Mouse (Mus musculus): Measurements from ENCODE around the gene Gm20721. TPM values are rescaled to one million over a fixed set of nuclear protein-coding genes. Genes with fewer than 3 reads are reported as not detected.

Gene Gm20721
- polyA plus RNA-seq, 1 experiment, result not detected

DNA sequence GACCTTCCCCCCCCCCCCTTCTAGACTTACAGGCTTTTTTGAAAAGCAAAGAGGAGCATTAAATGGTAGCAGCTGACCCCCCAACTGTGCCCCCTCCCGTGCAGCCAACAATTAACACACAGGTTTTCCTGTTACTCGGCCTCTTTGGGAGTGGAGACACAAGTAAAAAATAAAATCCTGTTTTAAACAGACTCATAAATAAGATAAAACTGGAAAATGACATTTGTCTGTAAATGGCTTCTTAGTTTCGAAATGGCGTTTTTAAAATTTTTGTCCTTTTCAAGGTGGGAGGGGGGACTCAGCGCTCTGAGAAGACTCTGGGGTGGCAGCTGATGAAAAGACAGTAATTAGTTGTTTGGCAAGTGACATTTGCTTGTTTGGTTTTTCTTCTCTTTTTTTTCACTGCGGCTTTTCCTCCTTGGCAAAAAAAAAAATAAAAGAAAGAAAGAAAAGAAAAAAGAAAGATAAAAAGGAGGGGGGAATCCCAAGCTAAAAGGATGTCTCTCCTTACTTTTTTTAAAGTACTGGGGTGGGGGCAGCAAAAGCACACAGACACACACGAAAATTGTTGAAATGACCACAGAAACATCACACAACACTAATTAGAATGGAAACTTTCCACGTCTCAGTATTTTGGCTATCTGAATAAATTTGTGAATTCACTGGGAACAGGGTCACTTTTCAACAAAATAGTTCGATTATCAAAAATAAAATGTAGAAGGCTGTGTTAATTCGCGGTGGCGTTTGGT, 15.1 kb downstream of the Gm20721 start:
- no peak for DNase-seq
- no peak for TF ChIP-seq POLR2A (IDR thresholded peaks at IDR 0.05; ENCODE audit: borderline replicate concordance, extremely low read depth, low read depth, low read length)
- TF ChIP-seq CTCF (IDR thresholded peaks at IDR 0.05; ENCODE audit: insufficient read depth, low read length), result no peak
- peak overlapping the region; percentile 72 for H3K4me3 ChIP-seq (replicated peaks; ENCODE audit: extremely low read depth, low read depth, low read length)
- peaks cover 22% of the 10 kb centered on the region for H3K4me1 ChIP-seq (ENCODE audit: control insufficient read depth, insufficient read depth, low read length)
- 10% methylated on average over 12 of the region's 12 CpGs for WGBS

DNA sequence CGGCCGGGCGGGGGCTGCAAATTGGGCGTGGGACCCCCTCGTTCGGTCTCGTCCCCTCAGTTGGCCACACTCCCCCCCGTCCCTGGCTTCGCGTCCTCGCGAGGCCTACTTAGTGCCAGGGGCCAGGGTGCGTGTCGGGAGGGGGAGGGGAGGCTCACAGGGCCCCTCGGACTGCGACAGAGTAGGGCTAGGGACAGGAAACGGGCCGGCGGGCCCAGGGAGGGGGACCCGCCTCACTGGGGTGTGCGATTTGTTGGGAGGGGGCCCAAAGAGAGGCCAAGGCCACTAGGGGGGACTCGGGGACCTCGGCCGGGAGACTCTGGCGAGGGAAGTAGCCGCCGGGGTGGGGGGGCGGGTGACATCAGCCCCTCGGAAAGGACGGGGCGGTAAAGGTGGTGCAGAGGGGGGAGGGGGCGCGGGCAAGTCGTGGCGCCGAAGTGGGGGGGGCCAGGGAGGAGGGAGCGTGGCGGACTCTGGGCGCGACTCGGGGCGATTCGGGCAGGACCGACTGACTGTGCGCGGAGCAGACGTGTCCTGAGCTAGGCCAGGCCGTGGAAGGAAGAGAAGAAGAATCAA, 15.8 kb downstream of the Gm20721 start:
- peak overlapping the region; percentile 72 for H3K4me3 ChIP-seq (replicated peaks; ENCODE audit: extremely low read depth, low read depth, low read length)
- peak; percentile 81 for DNase-seq
- peaks cover 19% of the 10 kb centered on the region for H3K4me1 ChIP-seq (ENCODE audit: control insufficient read depth, insufficient read depth, low read length)
- WGBS, result 1% methylated on average over 47 of the region's 48 CpGs
- TF ChIP-seq CTCF (IDR thresholded peaks at IDR 0.05; ENCODE audit: insufficient read depth, low read length) (no peak), POLR2A (IDR thresholded peaks at IDR 0.05; ENCODE audit: borderline replicate concordance, extremely low read depth, low read depth, low read length) (peak; percentile 18; the same call in 1 of the 2 replicates)

DNA sequence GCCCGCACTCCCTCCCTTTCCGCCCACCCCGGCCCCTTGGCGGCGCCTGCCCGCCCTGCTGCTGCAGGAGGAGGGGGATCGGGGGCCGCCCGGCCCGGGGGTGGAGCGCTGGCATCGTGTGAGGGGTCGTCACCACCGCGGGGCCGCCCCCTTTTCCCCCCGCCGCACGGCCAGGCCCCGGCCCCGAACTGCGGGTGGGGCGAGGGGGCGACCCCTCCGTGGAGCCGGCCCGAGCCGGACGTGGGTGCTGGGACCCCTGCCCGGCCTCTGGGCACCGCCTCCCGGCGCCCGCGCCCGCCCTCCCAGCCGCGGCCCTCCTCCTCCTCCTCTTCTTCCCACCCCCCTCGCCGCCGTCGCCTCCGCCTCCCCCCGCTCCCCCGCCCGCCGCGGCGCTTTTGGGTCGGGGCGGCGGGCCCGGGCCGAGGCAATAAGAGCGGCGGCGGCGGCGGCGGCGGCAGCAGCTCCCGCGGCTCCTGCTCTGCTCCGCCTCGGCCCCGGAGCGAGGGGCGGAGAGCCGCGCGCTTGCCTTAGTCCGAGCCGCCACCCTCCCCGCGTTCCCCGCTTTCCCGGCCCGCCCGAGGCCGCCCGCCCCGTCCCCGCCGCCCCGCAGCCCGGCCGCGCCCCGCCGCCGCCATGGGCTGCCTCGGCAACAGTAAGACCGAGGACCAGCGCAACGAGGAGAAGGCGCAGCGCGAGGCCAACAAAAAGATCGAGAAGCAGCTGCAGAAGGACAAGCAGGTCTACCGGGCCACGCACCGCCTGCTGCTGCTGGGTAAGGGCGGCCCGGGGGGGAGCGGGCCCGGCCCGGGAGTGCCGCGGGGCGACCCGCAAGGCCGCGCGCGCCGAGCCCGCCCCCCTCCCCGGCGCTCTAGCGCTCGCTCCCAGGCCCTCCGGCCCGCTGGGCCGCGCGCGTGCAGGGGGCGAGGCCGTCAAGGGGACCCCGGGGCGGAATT, 16.6 kb downstream of the Gm20721 start:
- DNase-seq, result peak; percentile 79
- Histone ChIP-seq H3K4me3 (replicated peaks; ENCODE audit: extremely low read depth, low read depth, low read length) (peak overlapping the region; percentile 72), H3K4me1 (ENCODE audit: control insufficient read depth, insufficient read depth, low read length) (peaks cover 16% of the 10 kb centered on the region)
- TF ChIP-seq POLR2A (IDR thresholded peaks at IDR 0.05; ENCODE audit: borderline replicate concordance, extremely low read depth, low read depth, low read length) (0 out of 2 replicates have a peak, but pooled peaks have one; percentile 24), CTCF (IDR thresholded peaks at IDR 0.05; ENCODE audit: insufficient read depth, low read length) (no peak)
- WGBS, result under 1% methylated on average over 103 of the region's 131 CpGs

DNA sequence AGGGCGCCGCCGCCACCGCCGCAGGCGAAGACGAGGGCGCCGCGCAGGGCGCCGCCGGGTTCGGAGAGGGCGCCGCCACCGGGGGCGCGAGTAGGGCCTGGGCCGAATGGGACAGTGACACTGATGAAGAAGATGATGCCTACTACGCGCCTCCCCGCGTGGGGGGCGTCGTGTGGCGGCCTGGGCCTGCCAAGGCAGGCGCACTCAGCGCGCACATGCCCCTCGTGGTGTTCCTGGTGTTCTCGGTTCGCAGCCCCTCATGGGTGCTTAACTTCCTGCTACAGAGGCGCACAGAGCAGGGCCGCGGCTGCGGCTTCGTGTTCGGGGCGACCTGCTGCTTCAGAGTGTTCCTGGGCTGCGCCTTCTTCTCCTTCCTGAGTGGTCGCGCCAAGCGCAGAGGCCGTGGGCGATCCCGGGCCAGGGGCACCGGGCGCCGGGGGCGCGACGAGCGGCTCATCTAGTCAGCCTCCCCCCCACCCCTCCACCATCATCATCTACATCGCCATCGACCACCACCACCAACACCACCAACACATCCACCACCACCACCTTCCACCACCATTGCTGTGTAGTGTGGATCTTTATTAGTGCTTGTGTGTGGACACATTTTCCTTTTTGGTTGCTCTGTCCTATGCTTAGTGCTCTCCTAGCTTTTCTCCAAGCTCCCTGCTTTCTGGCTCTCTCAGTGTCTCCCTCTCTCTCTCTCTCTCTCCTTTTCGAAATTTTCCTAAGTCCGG, 17.4 kb downstream of the Gm20721 start:
- Histone ChIP-seq H3K4me3 (replicated peaks; ENCODE audit: extremely low read depth, low read depth, low read length) (peak overlapping the region; percentile 72), H3K4me1 (ENCODE audit: control insufficient read depth, insufficient read depth, low read length) (peaks cover 9% of the 10 kb centered on the region)
- no peak for DNase-seq
- WGBS, result 47% methylated on average over 45 of the region's 58 CpGs
- no peak for TF ChIP-seq CTCF (IDR thresholded peaks at IDR 0.05; ENCODE audit: insufficient read depth, low read length)
- TF ChIP-seq POLR2A (IDR thresholded peaks at IDR 0.05; ENCODE audit: borderline replicate concordance, extremely low read depth, low read depth, low read length), result no peak

DNA sequence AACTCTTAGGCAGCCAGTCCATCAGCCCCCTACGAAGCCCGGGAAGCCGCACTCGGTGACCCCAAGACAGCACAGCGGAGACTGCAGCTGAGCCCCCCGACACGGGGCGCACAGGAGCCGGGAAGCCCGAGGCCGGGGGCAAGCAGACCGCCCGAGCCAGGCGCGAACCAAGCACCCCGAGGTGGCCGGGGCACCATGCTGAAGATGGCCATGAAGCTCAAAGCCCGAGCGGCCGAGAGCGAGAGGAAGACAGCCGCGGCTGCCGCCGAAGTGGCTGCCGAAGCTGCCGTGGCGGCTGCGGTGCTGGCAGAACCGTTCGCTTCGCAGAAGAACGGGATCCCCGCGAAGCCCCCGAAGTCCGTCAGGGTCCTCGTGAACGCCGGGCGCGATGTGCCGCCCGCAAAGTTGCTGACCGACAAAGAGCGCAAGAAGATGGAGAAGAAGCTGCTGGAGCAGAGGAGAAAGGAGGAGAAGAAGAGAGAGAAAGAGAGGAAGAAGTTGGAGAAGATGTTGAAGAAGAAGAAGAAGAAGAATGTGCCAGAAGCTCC, 18.1 kb downstream of the Gm20721 start:
- H3K4me1 ChIP-seq (ENCODE audit: control insufficient read depth, insufficient read depth, low read length), result peaks cover 4% of the 10 kb centered on the region
- peak; percentile 39 for DNase-seq
- peak overlapping the region; percentile 17 for H3K4me3 ChIP-seq (replicated peaks; ENCODE audit: extremely low read depth, low read depth, low read length)
- 44% methylated on average over 46 of the region's 46 CpGs for WGBS
- TF ChIP-seq CTCF (IDR thresholded peaks at IDR 0.05; ENCODE audit: insufficient read depth, low read length), result no peak
- no peak for TF ChIP-seq POLR2A (IDR thresholded peaks at IDR 0.05; ENCODE audit: borderline replicate concordance, extremely low read depth, low read depth, low read length)

DNA sequence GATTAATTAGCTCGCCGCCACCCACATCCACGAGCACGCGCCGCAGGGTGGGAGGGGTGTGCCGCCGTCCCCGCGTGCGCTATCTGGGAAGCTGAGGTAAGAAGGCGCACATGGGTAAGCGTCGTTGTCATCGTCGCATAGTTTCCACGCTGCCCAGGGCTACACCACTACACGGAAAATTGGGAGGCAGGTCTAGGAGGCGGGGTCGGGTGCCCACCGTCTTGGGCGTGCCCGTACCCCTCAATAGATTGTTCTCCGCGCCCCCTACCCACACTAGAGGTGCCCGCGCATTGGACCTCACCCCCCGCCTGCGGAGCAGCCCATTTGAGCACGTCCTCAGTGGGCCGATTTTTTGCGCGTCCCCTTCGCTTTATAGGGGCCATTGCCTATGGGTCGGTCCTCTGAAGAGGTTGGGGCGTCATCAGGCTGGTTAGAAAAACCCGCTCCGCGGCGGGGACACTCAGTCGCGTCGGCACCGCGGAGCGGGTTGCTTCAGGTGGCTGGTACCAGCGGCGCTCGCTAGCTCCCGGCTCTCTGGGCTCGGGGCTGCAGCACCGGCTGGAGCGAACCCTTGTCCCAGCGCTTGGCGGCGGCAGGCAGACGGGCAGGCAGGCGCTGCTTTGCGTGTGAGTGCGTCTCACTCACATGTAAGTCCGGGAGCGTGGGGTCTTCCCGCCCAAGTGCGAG, 19.1 kb downstream of the Gm20721 start:
- Histone ChIP-seq H3K4me3 (replicated peaks; ENCODE audit: extremely low read depth, low read depth, low read length) (peak overlapping the region; percentile 73), H3K4me1 (ENCODE audit: control insufficient read depth, insufficient read depth, low read length) (peaks cover 3% of the 10 kb centered on the region; the same call in 1 of the 2 replicates)
- peak; percentile 62 for DNase-seq
- 50% methylated on average over 64 of the region's 64 CpGs for whole genome bisulfite sequencing
- TF ChIP-seq CTCF (IDR thresholded peaks at IDR 0.05; ENCODE audit: insufficient read depth, low read length) (no peak), POLR2A (IDR thresholded peaks at IDR 0.05; ENCODE audit: borderline replicate concordance, extremely low read depth, low read depth, low read length) (peak; percentile 93)

DNA sequence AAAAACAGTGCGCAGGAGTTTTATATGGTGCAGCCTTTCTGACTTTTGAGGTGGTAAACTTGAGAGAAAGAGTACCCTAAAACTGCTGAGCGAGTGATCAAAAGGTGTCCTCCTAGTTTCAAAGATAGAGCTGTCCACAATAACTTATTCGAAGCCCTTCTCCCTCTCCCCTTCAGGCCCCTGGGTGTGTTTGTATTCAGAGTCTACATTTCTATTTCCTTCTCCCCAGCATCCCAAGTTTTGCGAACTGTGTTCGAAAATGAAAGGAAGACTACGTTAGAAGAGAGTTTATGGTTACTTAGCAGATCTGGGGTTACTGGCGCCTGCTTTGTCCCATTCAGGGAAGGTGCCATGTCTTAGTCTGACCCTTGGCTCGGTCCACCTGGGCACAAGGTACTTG, 20.0 kb downstream of the Gm20721 start:
- Histone ChIP-seq H3K4me3 (replicated peaks; ENCODE audit: extremely low read depth, low read depth, low read length) (peak overlapping the region; percentile 21), H3K4me1 (ENCODE audit: control insufficient read depth, insufficient read depth, low read length) (no peaks in the 10 kb centered on the region)
- DNase-seq, result no peak
- WGBS, result 62% methylated on average over 8 of the region's 8 CpGs
- no peak for TF ChIP-seq CTCF (IDR thresholded peaks at IDR 0.05; ENCODE audit: insufficient read depth, low read length)
- TF ChIP-seq POLR2A (IDR thresholded peaks at IDR 0.05; ENCODE audit: borderline replicate concordance, extremely low read depth, low read depth, low read length), result no peak

DNA sequence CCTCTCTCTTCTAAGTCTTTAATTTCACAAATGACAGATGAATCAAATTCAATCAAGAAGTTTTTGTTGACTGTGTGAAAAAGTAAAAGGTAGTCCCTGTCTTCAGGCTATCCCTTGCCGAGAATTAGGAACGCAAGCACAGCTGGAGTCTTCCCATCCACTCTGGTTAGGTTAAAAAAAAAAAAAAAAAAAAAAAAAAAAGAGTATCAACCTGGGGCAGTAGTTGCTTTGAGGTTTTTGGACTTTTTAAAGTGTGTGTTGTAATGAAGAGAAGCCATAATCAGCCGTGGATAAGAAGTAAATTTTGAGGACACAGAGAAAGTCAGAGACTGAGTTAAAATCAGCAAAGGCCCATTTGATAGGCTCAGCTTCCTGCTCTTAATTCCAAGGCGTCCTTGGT, 20.5 kb downstream of the Gm20721 start:
- DNase-seq, result no peak
- Histone ChIP-seq H3K4me3 (replicated peaks; ENCODE audit: extremely low read depth, low read depth, low read length) (no peak overlapping the region), H3K4me1 (ENCODE audit: control insufficient read depth, insufficient read depth, low read length) (no peaks in the 10 kb centered on the region)
- 73% methylated on average over 4 of the region's 4 CpGs for WGBS
- TF ChIP-seq CTCF (IDR thresholded peaks at IDR 0.05; ENCODE audit: insufficient read depth, low read length), result no peak
- no peak for TF ChIP-seq POLR2A (IDR thresholded peaks at IDR 0.05; ENCODE audit: borderline replicate concordance, extremely low read depth, low read depth, low read length)
